Mouse (Mus musculus): ENCODE data around the gene Irs3.

Gene Irs3

DNA sequence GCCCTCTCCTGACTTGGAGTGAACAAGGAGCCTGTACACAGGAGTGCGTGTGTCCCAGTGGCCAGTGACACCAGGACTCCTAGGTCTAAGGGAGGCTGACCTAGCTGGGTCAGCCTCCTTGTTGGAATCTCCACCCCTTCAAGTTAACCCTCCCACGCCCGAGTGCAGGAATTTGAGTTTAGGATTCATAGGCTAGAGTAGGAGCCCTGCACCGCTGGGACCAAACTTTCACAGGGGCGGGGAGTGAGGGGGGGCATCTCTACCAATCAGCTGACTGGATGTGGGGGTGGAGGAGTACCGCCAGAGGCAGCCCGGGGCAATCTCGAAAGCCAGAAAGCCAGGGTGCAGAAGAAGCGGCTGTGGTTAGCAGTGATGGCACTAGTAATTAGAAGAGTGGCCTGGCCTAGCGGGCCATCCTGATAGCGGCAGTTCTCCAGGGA, at the start of gene Irs3:
Irs3 (minus strand) TSS at position 63 of the 440 bp plus-strand sequence.
- peak; percentile 72 for DNase-seq (ENCODE audit: low read depth, low spot score)

DNA sequence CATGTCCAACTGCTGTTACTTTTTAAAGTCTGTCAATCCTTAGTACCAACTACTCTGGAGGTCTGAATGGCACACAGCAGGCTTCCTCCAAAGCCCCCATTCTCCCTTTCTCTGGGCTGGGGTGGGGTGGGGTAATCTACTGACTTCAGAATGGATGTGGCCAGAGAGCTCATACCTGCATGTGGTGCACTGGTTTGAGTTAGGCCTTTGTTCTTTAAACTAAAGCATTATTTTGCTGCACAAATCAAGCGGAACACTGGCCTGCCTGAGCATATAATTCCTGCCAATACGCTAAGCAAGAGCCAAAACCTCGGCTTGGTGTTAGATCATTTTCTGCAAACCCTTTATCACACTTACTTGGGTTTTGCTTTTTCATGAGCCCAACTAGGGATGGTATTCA, 49.3 kb upstream of the Irs3 start:
- no peak for DNase-seq (ENCODE audit: low read depth, low spot score)

DNA sequence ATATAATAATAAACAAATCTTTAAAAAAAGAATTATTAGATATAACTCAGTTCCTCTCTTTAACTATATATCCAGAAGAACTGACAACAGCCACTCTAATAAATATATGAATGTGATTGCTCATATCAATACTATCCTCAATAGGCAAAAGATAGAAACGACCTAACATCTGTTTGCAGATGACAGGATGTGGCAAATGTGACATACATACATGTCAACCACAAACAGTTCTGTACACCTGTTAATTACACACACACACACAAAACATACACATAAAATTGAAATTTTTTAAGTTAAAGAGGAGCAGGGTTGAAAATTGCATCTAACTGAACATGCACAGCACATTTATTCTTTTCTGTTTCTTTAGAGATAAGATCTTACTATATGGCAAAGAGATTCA, 46.4 kb upstream of the Irs3 start:
- DNase-seq (ENCODE audit: low read depth, low spot score), result no peak

DNA sequence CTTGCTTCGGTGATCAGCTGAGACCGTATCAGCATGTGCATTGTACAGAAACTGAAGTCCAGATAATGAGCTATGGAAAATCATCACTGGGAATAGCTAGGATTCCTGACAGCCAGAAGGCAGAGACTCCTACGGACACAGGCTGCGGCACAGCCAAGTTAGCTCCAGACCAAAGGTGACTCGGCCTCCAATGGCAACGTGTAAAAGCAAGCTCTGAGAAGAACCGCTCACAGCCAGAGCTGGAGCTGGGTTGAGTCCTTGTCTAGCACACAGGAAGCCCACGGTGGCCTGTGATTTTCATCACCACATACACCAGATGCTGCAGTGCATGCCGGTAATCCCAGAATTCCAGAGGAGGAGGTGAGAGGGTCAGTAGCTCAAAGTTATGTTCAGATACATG, 45.0 kb upstream of the Irs3 start:
- DNase-seq (ENCODE audit: low read depth, low spot score), result no peak

DNA sequence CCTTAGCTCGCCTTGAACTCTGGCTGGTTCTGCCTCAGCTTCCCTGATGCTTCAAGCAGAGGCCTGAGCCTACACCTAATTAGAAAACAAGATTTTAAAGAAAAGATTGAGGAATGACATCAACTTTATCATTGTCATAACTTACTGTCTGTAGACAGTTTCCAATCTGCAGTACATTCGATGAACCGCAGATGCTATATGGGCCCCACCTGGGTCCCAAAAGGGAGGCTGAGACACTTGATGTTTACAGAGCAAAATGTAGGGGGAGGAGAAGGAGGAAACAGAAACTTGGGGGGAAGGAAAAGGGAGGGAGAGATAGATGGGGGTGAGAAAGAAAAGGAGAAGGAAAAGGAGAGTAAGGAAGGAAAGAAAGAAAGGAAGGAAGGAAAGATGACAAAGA, 44.5 kb upstream of the Irs3 start:
- DNase-seq (ENCODE audit: low read depth, low spot score), result no peak

DNA sequence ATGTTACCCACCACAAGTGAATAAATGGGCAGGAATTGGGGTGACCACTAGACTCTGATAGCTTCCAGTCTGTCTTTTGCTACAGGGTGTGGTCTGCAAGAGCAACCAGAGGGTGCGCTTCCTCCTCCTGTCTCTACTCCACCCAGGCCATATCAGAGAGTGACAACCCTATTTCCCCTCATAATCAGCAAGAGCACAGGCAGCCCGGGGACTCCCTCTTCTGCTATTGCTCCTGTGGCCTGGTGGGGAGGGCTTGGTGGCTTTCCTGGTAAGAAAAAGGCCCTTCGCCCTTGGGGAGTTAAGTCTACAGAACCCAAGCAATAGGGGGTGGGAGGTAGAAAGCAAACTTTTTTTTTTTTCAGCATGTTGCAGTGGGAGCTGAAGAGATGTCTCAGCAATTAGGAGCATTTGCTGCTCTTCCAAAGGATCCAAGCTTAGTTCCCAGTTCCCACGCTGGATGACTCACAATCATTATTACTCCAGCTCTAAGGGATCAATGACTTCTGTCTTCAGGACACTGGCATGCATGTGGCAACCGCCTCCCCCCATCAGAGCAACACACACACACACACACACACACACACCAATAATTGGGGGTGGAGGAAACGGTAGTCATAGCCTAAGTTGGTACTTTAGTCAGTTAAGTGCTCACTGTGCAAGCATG, 40.7 kb upstream of the Irs3 start:
- DNase-seq (ENCODE audit: low read depth, low spot score), result no peak

DNA sequence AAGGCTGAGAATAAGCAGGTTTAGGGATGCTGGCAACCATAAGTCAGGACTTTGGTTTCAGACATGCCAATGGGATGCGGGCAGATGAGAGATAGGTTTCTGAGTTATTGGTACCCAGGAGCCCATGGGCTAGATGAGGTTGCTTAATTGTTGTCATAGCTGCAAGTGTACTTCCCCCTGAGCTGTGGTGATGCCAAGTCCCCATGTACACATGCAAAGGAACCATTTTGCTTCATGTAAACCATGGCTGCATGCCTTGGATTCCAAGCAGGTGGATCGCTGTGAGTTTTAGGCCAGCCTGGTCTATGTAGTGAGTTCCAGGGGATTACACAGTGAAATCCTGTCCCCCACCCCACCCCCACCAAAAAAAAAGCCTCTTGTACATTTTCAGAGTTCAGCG, 40.1 kb upstream of the Irs3 start:
- DNase-seq (ENCODE audit: low read depth, low spot score), result no peak

DNA sequence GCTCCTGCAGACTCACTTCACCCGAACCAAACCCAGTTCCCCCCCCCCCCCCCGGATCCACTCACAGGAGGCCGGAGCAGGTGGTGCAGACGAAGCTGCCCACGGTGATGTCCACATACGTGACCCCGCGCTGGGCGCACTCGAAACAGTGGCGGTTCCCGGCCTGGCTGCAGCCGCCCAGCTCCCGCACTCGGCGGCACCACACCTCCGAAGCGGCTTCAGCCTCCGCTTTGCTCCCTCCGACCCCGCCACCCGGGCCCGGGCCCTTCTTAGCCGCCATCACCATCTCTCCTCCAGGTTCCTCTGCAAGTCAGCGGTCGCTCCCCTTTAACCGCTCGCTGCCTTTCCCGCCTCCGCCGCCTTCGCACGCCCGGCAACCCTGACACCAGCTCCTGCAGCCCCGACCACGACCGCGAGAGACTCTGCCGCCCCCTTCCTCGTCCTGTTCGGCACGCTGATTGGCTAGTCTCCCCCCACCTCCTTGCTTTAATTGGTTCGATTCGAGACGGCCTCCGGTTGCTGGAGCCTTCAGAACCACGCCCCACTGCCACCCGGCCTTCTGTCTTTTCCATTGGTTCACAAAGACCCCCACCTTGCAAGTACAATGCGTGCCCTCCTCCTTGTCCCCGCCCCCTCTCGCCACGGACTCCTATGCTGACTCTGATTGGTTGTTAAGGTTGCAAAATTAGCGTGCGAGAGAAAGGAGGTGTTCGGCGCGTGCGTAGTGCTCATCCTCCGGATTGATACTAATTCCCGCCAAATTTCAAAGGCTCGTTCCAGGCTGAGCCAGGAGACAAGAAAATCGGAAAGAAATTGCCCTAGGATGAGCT, 39.0 kb upstream of the Irs3 start, which contains the start of gene Agfg2:
Agfg2 (minus strand) TSS at position 433 of the 830 bp plus-strand sequence.
- peak; percentile 100 for DNase-seq (ENCODE audit: low read depth, low spot score)

DNA sequence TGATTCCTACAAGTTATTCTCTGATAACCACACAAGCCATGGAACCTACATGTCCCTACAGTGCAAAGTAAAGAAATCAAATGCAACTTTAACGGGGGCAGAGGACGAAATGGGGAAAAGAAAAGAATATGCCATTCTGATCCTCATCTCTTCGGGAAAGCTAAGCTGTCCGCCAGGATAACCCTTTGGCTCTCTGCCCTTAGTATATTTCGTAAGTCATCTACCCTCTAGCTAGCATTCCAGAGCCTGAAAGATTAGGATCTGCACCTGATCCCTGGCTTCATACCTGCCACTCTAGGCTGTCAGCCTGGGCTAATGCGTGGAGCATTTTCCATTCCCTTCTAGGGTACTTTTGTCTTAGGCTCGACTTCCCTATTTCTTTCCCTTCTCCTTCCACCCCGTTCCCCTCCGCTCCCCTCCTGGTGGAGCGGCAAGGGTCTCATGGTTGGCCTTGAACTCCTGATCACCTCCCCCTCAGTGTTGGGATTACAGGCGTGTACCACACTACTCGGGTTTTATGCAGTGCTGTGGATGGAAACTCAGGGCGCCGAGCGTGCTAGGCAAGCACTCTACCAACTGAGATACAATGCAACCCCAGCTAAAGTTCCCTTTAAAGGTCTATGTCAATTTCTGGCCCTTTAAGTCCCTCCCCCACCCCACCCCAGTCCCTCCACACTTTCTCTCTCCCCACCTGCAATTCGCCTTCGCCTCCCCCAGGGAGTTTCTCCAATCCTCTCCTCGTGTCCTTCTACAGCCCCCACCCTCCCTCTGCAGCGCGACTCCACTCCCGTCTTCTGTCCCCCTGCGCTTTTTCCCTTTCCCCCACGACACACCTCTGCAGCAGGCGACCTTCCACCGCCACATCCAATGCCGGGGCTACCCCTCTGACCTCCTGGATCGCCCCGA, 38.1 kb upstream of the Irs3 start:
- DNase-seq (ENCODE audit: low read depth, low spot score), result peak; percentile 53

DNA sequence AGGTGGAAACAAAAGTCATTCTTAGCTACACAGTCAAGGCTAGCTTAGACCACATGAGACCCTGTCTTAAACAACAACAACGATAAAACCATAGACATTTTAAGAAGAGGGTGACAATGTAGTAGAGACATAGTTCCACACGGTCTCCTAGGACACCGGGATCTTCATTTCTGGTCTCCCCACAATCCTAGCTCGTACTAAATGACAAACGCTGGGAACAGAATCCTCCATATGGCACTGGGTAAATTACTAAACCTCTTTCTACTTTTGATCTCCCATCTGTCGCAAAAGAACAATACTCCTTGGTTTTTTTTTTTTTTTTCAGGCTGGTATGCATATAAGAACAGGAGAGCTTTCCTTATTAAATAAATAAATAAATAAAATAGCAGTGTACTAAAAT, 37.0 kb upstream of the Irs3 start:
- DNase-seq (ENCODE audit: low read depth, low spot score), result no peak

DNA sequence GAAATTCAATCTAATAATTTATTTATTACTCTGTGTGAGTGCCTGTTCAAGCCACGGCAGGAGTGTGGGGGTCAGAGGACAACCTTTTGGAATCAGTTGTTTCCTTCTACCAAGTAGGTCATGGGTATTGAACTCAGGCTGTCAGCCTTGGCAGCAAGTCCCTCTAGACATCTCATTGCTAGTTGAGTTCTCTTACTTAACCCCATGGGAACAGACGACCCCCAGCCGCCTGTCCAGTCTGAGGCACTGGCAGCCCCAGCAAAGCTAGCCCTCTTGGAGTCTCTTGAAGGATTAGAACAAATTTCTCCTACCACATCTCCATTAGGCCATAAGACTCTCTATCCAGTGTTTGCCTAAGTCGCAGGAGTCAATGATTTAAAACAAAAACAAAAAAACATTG, 34.2 kb upstream of the Irs3 start:
- DNase-seq (ENCODE audit: low read depth, low spot score), result no peak

DNA sequence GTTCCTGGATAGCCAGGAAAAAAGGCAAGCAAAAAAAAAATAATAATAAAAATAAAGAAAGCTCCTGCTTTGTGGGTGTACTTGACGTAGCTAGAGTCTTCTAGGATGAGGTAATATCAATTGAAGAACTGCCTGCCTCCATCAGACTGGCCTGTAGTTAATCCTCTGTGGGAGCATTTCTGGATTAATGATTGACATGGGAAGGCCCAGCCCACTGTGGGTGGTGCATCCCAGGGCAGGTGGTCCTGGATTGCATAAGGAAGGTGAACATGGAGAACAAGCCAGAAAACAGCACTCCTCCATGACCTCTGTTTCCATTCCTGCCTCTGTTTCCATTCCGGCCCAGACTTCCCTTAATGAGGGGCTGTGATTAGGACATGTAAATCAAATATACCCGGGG, 33.2 kb upstream of the Irs3 start:
- DNase-seq (ENCODE audit: low read depth, low spot score), result no peak

DNA sequence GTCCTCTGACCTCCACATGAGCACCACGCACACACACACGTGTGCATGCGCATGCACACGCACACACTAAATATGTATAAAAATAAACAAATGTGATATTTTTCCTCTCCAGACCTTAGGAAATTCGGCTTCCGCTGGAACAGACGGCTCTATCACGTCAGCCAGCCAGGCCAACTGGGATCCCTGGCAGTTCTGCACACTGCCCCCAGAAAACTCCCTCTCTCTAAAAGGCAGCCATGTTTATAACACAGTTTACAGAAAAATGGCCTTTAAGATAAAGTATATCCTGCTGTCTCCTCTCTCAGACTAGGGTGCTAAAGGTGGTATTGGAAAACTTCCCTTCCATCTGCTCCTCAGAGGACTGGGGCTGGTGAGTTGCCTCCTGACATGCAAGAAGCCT, 32.3 kb upstream of the Irs3 start:
- no peak for DNase-seq (ENCODE audit: low read depth, low spot score)

DNA sequence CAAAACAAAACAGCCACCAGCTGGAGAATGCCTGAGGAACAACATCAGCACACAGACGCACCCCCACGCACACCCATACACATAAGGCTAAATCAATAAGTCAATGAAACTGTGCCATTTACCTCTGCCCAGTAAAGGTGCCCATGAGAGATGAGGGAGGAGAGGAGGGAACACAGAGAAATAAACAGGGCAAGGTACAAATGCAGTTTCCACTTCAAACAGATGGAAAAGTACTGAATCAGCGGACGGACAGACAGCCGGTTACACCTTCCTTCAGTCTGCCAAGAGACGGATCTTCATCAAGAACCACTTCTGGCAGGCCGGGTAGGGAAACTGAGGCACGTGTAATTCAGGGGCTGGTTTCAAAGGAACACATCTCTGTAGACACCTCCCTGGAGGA, 29.3 kb upstream of the Irs3 start:
- no peak for DNase-seq (ENCODE audit: low read depth, low spot score)

DNA sequence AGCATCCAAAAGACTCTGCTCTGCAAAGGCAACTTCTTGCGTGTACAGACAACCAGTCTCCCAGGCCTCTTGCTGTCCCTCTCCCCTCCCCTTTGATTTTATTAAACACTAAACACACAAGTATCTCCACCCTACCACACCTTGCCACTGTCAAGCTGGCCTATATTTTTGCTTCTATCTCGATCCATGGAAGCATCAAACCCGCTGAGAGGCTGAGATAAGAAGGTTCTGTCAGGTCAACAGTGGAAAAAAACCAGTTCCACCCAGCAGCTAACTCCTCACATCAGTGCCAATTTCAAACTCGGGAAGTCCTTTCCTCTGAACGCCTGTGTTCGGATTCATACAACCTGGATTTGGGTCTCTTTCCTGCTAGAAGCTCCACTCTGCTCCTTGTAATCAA, 27.5 kb upstream of the Irs3 start:
- DNase-seq (ENCODE audit: low read depth, low spot score), result no peak

DNA sequence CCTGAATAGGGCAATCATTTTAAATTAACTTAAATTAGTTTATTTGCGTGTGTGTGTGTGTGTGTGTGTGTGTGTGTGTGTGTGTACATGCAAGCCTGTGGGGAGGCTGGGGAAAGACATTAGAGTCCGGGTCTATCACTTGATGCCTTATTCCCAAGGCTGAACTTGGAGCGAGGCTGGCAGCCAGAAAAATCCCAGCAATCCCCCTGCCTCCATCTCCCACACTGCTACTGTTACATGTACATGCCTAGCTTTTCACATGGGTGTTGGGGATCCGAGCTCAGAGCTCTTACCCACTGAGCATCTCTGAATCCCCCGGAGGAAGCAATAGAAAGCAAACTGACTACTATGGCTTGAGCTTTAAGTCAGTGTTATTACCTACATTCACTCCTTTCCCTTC, 26.8 kb upstream of the Irs3 start:
- DNase-seq (ENCODE audit: low read depth, low spot score), result no peak

DNA sequence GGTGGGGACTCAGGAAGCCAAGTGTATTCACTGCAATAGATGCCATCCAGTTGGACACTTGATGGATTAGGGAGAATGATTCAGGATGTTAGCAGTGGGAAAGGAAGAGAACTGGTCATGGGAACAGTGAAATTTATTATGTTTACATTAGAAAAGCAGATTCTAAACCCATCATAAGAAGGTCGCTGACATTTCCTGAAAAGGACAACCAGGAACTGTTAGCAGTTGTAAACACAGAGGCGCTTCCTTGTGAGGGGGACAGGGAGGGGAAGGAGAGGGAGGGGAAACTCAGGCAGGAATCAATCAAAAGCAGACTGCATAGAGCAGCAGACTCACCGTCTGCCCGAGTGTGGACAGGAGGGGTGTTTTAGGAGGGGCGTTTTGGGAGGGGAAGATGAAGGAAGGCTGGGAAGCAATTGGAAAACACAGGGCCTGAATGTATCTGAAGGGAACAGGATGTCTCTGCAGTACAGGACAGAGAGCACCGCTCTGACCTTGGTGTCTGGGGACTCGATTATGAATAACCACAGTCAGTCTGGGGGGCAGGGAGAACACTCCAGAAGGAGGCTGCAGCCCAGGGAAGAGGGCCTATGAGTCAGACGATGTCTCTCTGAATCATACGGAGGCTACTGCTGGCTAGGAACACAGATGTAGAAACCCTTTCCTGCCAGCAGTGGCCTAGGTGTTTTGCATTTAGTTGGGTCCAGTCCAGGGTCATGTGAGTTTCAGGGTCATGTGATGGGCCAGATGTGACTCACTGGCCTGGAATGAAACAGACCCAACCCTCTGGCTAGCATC, 26.1 kb upstream of the Irs3 start:
- peak; percentile 59 for DNase-seq (ENCODE audit: low read depth, low spot score)

DNA sequence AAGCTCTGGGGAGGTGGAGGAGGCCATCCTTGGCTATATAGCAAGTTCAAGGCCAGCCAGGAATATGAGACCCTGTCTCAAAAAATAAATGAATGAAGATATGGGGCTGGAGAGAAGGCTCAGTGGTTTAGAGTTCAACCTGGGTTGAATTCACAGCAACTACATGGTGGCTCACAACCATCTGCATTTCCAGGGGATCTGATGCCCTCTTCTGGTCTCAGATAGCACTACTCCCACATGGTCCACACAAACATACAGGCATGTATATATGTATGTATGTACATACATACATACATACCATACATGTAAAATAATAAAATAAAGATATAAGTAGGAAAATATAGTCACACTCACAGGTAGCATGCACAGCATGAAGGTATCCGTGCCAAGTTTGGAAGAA, 24.7 kb upstream of the Irs3 start:
- DNase-seq (ENCODE audit: low read depth, low spot score), result no peak

DNA sequence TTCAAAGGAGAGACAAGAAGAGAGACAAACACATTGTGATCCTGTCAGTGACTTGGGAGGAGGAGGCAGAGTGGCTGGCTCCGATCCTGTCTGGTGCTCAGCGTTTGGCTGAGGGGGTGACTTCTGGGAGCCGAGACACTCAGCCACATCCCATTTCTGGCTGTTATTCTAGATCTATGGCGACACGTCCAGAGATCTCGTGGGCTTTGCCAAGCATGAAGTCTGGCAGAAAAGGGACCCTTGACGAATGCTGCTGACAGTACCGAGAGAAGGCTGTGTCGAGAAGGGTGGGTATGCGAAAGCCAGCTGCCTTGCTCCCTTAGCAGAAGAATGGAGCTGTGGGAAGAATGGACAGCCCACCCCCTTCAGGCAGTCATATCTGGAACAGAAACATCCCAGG, 23.5 kb upstream of the Irs3 start:
- DNase-seq (ENCODE audit: low read depth, low spot score), result no peak

DNA sequence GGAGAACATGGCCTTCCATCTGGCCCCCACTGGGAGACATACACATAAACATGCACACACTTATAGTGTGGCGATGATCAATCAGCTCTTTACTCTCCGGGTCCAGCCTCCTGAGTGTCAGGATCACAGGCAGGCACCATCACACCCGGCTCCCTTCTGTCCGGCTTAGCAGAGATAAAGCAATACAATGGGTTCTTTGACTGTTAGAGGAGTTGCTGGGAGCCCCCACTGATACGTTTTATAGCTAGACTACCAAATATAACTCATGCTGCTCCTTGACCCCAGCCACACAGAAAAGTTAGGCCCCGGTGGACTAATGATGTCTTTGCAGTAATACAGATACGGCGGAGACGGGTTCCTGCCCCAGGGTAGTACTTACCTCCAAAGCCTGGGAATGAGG, 17.5 kb upstream of the Irs3 start:
- no peak for DNase-seq (ENCODE audit: low read depth, low spot score)

DNA sequence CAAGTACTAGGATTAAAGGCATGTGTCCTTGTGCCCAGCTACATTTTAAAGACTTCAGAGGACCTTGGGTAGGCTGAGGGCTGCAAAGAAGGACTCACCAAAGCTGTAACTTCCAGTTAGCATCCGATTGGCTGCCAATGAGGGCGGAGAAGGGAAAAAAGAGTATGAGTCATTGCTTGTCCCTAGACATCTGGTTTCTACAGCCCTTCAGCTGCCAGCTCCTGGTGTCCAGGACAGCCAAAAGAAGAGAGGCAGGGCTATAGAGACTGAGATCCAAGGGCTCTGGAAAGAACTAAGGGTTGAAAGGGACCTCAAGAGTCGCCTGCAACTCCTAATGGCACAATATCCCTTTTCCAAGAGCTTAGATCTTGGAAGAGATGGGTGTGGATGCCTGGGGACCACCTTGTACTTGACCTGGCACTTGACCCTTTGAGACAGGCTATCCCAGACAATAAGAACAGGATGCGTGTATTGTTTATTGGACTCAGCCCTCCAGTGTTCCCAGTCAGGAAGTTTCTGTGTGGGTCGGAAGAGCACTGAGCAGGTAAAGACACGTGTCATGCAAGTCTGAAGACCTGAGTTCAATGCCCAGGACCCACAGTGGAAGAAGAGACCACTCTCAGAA, 14.7 kb upstream of the Irs3 start:
- peak; percentile 53 for DNase-seq (ENCODE audit: low read depth, low spot score)
